Mouse (Mus musculus): Measurements from ENCODE around the gene Ppp1r9b. TPM values are rescaled to one million over a fixed set of nuclear protein-coding genes. Genes with fewer than 3 reads are reported as not detected.

Gene Ppp1r9b
- polyA plus RNA-seq, 1 experiment from 2014 or later = 15.3 TPM

DNA sequence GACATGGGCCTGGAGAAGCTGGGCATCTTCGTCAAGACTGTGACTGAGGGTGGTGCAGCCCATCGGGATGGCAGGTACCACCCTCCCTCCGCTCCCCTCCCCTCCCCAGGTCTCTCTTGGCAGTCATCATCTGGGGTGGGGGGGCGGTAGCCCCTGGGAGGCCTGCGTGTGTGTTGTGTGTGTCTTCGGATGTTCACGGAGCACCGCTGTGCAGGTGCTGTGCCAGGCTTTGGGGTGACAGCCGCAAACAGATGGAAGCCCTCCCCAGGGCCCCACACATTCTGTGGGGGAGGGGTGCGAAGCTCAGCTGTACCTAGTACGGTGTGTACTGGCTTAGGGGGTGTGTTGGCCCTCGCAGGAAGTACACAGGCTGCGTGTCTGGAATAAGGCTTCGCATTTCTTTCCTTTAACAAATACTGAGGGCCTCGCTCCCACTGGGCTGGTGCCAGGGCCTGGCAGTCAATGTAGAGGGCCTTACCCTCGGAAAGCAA is 7.3 kb downstream of the Ppp1r9b start:
- H3K27ac ChIP-seq (ENCODE audit: low read depth, low read length) = 0 out of 2 replicates have a peak overlapping the region, but pooled peaks have one; percentile 20
- H3K9ac ChIP-seq (ENCODE audit: low read length) = no peak overlapping the region
- no peak for ATAC-seq (ENCODE audit: insufficient read depth, low FRiP score, low TSS enrichment)
- no peak overlapping the region; the same call in 1 of the 2 replicates for H3K4me2 ChIP-seq (ENCODE audit: low read depth)
- no peaks in the 10 kb centered on the region for H3K27me3 ChIP-seq (ENCODE audit: control insufficient read depth, insufficient read depth, low read length)
- DNase-seq (ENCODE audit: low spot score) = no peak
- WGBS = 84% methylated on average over 16 of the region's 16 CpGs
- H3K36me3 ChIP-seq (ENCODE audit: control insufficient read depth, insufficient read depth, low read length) = peaks cover 19% of the 10 kb centered on the region
- H3K9me3 ChIP-seq (ENCODE audit: control insufficient read depth, low read length) = no peaks in the 10 kb centered on the region
- peaks cover 53% of the 10 kb centered on the region for H3K4me1 ChIP-seq (ENCODE audit: control insufficient read depth, insufficient read depth, low read length)
- H3K4me3 ChIP-seq (ENCODE audit: low read depth, low read length) = no peak overlapping the region; the same call in 1 of the 2 replicates

DNA sequence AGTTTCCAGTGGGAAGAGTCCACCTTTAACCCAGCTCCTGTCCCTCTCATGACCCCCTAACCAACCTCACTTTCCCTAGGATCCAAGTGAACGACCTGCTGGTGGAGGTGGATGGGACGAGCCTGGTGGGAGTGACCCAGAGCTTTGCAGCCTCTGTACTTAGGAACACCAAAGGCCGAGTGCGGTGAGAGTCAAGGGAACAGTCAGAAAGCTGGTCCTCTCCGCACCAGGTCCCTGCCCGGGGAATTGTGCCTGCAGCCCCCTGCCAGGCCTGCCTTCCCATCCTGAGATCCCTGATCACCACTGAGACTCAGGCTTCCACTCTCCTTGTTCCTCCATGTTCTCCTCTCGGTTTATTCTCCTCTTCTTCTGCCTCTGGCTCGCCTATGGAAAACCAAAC is 9.3 kb downstream of the Ppp1r9b start:
- no peak overlapping the region for H3K4me3 ChIP-seq (ENCODE audit: low read depth, low read length)
- ATAC-seq (ENCODE audit: insufficient read depth, low FRiP score, low TSS enrichment) (no peak), DNase-seq (ENCODE audit: low spot score) (no peak)
- peaks cover 32% of the 10 kb centered on the region for H3K4me1 ChIP-seq (ENCODE audit: control insufficient read depth, insufficient read depth, low read length)
- WGBS = 68% methylated on average over 8 of the region's 8 CpGs
- no peaks in the 10 kb centered on the region for H3K9me3 ChIP-seq (ENCODE audit: control insufficient read depth, low read length)
- H3K36me3 ChIP-seq (ENCODE audit: control insufficient read depth, insufficient read depth, low read length) = peaks cover 19% of the 10 kb centered on the region
- H3K4me2 ChIP-seq (ENCODE audit: low read depth) = 0 out of 2 replicates have a peak overlapping the region, but pooled peaks have one; percentile 16
- H3K27ac ChIP-seq (ENCODE audit: low read depth, low read length) = peak overlapping the region; percentile 63
- peak overlapping the region; percentile 29; the same call in 1 of the 2 replicates for H3K9ac ChIP-seq (ENCODE audit: low read length)
- no peaks in the 10 kb centered on the region for H3K27me3 ChIP-seq (ENCODE audit: control insufficient read depth, insufficient read depth, low read length)

DNA sequence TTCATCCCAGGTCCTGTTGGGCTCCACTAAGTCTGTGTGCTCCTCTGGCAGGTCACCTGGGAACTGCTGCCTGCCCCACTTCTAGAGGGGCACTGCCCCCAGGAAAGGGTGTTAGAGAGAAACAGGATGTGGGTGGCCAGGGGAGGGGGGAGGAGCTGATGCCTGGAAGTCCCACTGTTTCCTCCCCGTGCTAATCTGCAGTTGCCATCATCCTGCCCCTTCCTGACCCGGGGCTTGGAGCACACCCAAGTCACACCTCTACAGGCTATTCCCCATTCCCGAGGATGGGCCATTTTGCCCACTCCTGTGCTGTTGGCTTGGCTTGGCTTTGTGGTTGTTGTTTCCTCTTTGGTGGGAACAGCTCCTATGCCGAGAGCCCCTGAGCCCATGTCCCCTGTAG is 9.7 kb downstream of the Ppp1r9b start:
- H3K27me3 ChIP-seq (ENCODE audit: control insufficient read depth, insufficient read depth, low read length) = no peaks in the 10 kb centered on the region
- no peak overlapping the region for H3K4me2 ChIP-seq (ENCODE audit: low read depth)
- no peak overlapping the region for H3K4me3 ChIP-seq (ENCODE audit: low read depth, low read length)
- peaks cover 19% of the 10 kb centered on the region for H3K36me3 ChIP-seq (ENCODE audit: control insufficient read depth, insufficient read depth, low read length)
- ATAC-seq (ENCODE audit: insufficient read depth, low FRiP score, low TSS enrichment) (no peak), DNase-seq (ENCODE audit: low spot score) (no peak)
- 53% methylated on average over 4 of the region's 4 CpGs for WGBS
- peak overlapping the region; percentile 63 for H3K27ac ChIP-seq (ENCODE audit: low read depth, low read length)
- peaks cover 29% of the 10 kb centered on the region for H3K4me1 ChIP-seq (ENCODE audit: control insufficient read depth, insufficient read depth, low read length)
- H3K9me3 ChIP-seq (ENCODE audit: control insufficient read depth, low read length) = no peaks in the 10 kb centered on the region
- H3K9ac ChIP-seq (ENCODE audit: low read length) = peak overlapping the region; percentile 29; the same call in 1 of the 2 replicates

DNA sequence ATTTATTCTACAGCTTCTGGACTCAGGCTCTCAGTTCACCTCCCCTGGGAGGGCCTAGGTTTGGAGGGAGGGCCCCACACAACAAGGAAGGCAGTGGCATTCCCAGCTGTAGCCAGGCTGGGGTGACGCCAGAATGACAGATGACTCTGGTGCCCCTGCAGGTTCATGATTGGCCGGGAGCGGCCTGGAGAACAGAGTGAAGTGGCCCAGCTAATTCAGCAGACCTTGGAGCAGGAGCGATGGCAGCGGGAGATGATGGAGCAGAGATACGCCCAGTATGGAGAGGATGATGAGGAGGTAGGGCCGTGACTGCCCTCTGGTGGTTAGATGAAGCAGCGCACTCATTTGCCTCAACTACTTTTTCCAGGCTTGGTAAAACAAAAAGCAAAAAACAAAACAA is 10.2 kb downstream of the Ppp1r9b start:
- peak overlapping the region; percentile 63 for H3K27ac ChIP-seq (ENCODE audit: low read depth, low read length)
- no peaks in the 10 kb centered on the region for H3K9me3 ChIP-seq (ENCODE audit: control insufficient read depth, low read length)
- no peak overlapping the region for H3K9ac ChIP-seq (ENCODE audit: low read length)
- peaks cover 28% of the 10 kb centered on the region for H3K4me1 ChIP-seq (ENCODE audit: control insufficient read depth, insufficient read depth, low read length)
- ATAC-seq (ENCODE audit: insufficient read depth, low FRiP score, low TSS enrichment) (peak; percentile 79), DNase-seq (ENCODE audit: low spot score) (peak; percentile 86)
- no peak overlapping the region for H3K4me3 ChIP-seq (ENCODE audit: low read depth, low read length)
- no peaks in the 10 kb centered on the region for H3K27me3 ChIP-seq (ENCODE audit: control insufficient read depth, insufficient read depth, low read length)
- 3% methylated on average over 8 of the region's 8 CpGs for WGBS
- H3K4me2 ChIP-seq (ENCODE audit: low read depth) = no peak overlapping the region
- peaks cover 22% of the 10 kb centered on the region for H3K36me3 ChIP-seq (ENCODE audit: control insufficient read depth, insufficient read depth, low read length)

DNA sequence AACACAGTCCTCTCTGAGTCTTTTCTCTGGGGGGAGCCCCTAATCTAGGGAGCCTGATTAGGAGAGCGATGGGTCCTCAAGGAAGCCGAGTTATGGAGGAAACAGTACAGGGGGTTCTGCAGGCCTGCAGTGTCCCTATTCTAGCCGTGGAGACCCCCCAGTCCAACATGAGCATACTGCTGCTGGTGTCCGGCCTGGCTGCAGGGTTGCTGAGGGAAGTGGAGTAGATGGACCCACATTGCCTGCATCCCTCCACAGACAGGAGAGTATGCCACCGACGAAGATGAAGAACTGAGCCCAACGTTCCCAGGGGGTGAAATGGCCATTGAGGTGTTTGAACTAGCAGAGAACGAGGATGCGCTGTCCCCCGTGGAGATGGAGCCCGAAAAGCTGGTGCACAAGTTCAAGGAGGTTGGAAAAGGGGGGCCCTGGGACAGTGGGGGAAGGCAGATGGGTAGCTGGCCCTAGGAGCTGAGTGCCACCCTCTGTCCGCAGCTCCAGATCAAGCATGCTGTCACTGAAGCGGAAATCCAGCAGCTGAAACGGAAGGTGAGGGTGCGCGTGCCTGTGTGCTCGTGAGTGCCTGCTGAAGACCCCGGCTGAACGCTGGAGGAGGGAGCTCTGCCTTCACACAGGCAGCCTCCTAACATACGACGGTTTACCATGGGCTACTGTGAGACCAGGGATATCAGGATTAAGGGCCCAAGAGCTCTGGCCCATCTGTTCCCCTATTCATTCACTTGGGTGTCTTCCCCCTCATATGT is 10.9 kb downstream of the Ppp1r9b start:
- H3K36me3 ChIP-seq (ENCODE audit: control insufficient read depth, insufficient read depth, low read length) = peaks cover 22% of the 10 kb centered on the region
- H3K9ac ChIP-seq (ENCODE audit: low read length) = no peak overlapping the region
- no peak overlapping the region for H3K4me2 ChIP-seq (ENCODE audit: low read depth)
- no peaks in the 10 kb centered on the region for H3K27me3 ChIP-seq (ENCODE audit: control insufficient read depth, insufficient read depth, low read length)
- WGBS = 87% methylated on average over 21 of the region's 21 CpGs
- peaks cover 29% of the 10 kb centered on the region for H3K4me1 ChIP-seq (ENCODE audit: control insufficient read depth, insufficient read depth, low read length)
- no peak overlapping the region for H3K27ac ChIP-seq (ENCODE audit: low read depth, low read length)
- H3K9me3 ChIP-seq (ENCODE audit: control insufficient read depth, low read length) = no peaks in the 10 kb centered on the region
- ATAC-seq (ENCODE audit: insufficient read depth, low FRiP score, low TSS enrichment) (no peak), DNase-seq (ENCODE audit: low spot score) (no peak)
- no peak overlapping the region for H3K4me3 ChIP-seq (ENCODE audit: low read depth, low read length)

DNA sequence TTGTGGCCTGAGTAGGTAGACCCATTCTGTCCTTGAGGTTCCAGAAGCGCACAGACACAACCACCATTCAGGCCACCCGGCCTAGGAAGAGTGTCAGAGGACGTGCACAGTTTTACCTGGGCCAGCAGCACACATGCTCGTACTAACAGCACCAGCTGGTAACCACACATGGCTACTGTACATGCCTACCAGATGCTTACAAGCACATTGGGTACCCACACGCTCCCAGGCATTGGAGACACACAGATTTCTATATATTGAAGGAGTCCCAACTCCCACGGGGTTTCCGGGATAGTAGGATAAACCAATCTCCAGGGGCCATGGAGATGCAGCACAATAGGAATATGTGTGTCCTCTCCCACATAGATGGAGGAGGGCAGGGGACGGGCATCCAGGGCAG is 11.9 kb downstream of the Ppp1r9b start:
- DNase-seq (ENCODE audit: low spot score) = no peak
- Histone ChIP-seq H3K9ac (ENCODE audit: low read length) (no peak overlapping the region), H3K27ac (ENCODE audit: low read depth, low read length) (no peak overlapping the region), H3K9me3 (ENCODE audit: control insufficient read depth, low read length) (no peaks in the 10 kb centered on the region), H3K4me3 (ENCODE audit: low read depth, low read length) (no peak overlapping the region), H3K27me3 (ENCODE audit: control insufficient read depth, insufficient read depth, low read length) (no peaks in the 10 kb centered on the region), H3K4me1 (ENCODE audit: control insufficient read depth, insufficient read depth, low read length) (peaks cover 33% of the 10 kb centered on the region), H3K36me3 (ENCODE audit: control insufficient read depth, insufficient read depth, low read length) (peaks cover 22% of the 10 kb centered on the region), H3K4me2 (ENCODE audit: low read depth) (no peak overlapping the region)
- no peak for ATAC-seq (ENCODE audit: insufficient read depth, low FRiP score, low TSS enrichment)
- WGBS = 95% methylated on average over 8 of the region's 8 CpGs

DNA sequence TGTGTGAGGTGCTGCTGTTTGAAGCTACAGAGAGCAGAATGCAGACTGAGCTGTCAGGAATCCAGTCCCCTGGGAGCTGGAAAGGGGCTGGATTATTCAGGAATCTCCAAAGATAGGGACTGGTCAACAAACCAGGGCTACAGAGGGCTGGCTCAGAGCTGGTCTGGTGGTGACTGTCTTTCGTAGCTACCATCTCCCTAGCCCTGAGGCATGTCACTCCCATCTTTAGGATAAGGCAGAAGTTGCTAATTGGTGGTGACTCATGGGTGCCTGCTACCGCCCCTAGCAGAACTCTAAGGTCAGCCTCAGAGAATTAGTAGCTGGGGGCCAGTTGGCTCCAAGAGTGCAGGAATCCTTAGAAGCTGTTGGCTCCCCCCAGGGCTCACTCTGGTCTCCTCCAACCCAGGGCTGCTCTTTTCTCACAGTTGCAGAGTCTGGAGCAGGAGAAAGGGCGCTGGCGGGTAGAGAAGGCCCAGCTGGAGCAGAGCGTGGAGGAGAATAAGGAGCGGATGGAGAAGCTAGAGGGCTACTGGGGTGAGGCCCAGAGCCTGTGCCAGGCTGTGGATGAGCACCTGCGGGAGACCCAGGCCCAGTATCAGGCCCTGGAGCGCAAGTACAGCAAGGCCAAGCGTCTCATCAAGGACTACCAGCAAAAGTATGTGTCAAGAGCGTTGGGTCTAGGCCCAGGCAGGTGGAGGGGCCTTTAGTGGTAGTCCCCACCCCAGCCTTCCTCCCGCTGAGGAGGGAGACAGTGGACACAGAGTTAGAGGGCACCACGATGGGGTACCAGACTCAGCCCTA is 13.5 kb downstream of the Ppp1r9b start:
- no peak overlapping the region for H3K9ac ChIP-seq (ENCODE audit: low read length)
- 86% methylated on average over 12 of the region's 12 CpGs for WGBS
- H3K4me2 ChIP-seq (ENCODE audit: low read depth) = no peak overlapping the region
- DNase-seq (ENCODE audit: low spot score) = no peak
- no peak overlapping the region for H3K27ac ChIP-seq (ENCODE audit: low read depth, low read length)
- H3K9me3 ChIP-seq (ENCODE audit: control insufficient read depth, low read length) = no peaks in the 10 kb centered on the region
- H3K4me1 ChIP-seq (ENCODE audit: control insufficient read depth, insufficient read depth, low read length) = peaks cover 34% of the 10 kb centered on the region
- H3K4me3 ChIP-seq (ENCODE audit: low read depth, low read length) = no peak overlapping the region
- no peaks in the 10 kb centered on the region for H3K27me3 ChIP-seq (ENCODE audit: control insufficient read depth, insufficient read depth, low read length)
- ATAC-seq (ENCODE audit: insufficient read depth, low FRiP score, low TSS enrichment) = no peak
- peaks cover 17% of the 10 kb centered on the region for H3K36me3 ChIP-seq (ENCODE audit: control insufficient read depth, insufficient read depth, low read length)

DNA sequence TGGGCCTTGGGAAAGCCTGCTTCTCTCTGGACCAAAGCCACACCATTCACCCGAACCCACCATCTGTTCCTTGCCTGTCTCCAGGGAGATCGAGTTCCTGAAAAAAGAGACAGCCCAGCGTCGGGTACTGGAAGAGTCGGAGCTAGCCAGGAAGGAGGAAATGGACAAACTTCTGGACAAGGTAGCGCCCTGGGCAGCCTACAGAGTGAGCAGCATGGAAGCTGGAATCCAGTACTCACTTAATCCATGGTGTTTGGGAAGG is 14.0 kb downstream of the Ppp1r9b start:
- H3K4me3 ChIP-seq (ENCODE audit: low read depth, low read length) = no peak overlapping the region
- ATAC-seq (ENCODE audit: insufficient read depth, low FRiP score, low TSS enrichment) (no peak), DNase-seq (ENCODE audit: low spot score) (no peak)
- no peaks in the 10 kb centered on the region for H3K9me3 ChIP-seq (ENCODE audit: control insufficient read depth, low read length)
- peaks cover 33% of the 10 kb centered on the region for H3K4me1 ChIP-seq (ENCODE audit: control insufficient read depth, insufficient read depth, low read length)
- no peak overlapping the region for H3K4me2 ChIP-seq (ENCODE audit: low read depth)
- 59% methylated on average over 6 of the region's 6 CpGs for WGBS
- H3K27me3 ChIP-seq (ENCODE audit: control insufficient read depth, insufficient read depth, low read length) = no peaks in the 10 kb centered on the region
- peaks cover 17% of the 10 kb centered on the region for H3K36me3 ChIP-seq (ENCODE audit: control insufficient read depth, insufficient read depth, low read length)
- H3K27ac ChIP-seq (ENCODE audit: low read depth, low read length) = no peak overlapping the region
- no peak overlapping the region for H3K9ac ChIP-seq (ENCODE audit: low read length)
